Mouse (Mus musculus): ENCODE data around the gene Dll1. TPM values are rescaled to one million over a fixed set of nuclear protein-coding genes. Genes with fewer than 3 reads are reported as not detected.

Gene Dll1
- polyA plus RNA-seq, 1 experiment from 2014 or later, result 18.5 TPM

DNA sequence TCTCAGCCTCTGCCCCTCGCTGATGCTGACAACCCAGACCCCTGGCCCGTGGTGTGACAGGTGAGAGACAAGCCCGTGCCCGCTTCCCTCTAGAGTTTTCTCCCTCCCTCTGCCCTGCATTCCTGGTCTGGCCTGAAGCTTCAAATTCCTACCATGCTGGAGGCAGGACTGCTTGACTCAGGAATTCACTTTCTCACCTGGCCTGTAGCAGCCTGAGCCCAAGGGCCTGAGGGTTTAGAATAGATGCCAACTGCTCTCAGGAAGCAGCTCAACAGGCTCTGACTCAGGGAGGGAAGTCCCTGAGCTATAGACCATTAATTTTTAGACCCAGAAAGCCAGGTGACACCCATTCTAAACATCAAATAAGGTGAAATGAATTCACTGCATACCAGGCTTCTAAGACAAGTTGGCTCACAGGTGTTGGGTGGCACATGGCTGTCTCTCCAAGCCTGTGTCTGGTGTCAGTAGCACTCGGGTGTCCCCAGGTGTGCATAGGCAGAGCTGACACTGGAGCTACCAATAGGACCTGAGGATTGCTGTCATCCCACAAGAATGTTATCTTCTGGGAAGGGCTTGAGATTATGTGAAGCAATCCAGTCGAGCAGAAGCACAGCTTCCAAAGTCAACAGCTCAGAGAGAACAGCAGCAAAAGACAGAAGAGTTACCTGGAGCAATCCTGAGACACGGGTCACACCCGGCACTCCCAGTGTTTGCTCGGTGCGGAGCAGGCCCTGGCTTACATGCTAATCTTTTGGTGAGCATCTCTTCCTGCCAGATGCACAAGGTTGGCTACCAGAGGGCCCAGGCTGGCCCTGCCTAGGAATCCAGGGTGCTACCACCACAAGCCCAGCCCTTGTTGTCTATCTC is 50.5 kb downstream of the Dll1 start:
- 66% methylated on average over 10 of the region's 10 CpGs for WGBS
- peak; percentile 46; the same call in 1 of the 2 replicates for ATAC-seq
- no peak for TF ChIP-seq CTCF (IDR thresholded peaks at IDR 0.05; ENCODE audit: low read depth)
- H3K9ac ChIP-seq (ENCODE audit: low read depth, low read length), result no peak overlapping the region
- H3K9me3 ChIP-seq (ENCODE audit: control insufficient read depth), result no peaks in the 10 kb centered on the region
- H3K27me3 ChIP-seq (replicated peaks; ENCODE audit: control insufficient read depth, insufficient read depth, low read length), result no peaks in the 10 kb centered on the region
- H3K27ac ChIP-seq (ENCODE audit: low read depth, low read length), result no peak overlapping the region
- no peak overlapping the region for H3K4me3 ChIP-seq (ENCODE audit: low read depth, low read length)
- peaks cover 4% of the 10 kb centered on the region; the same call in 1 of the 2 replicates for H3K4me1 ChIP-seq (replicated peaks; ENCODE audit: control insufficient read depth, insufficient read depth, low read length)
- H3K36me3 ChIP-seq (ENCODE audit: control insufficient read depth, insufficient read depth), result no peaks in the 10 kb centered on the region
- no peak overlapping the region for H3K4me2 ChIP-seq (replicated peaks; ENCODE audit: low read depth)

DNA sequence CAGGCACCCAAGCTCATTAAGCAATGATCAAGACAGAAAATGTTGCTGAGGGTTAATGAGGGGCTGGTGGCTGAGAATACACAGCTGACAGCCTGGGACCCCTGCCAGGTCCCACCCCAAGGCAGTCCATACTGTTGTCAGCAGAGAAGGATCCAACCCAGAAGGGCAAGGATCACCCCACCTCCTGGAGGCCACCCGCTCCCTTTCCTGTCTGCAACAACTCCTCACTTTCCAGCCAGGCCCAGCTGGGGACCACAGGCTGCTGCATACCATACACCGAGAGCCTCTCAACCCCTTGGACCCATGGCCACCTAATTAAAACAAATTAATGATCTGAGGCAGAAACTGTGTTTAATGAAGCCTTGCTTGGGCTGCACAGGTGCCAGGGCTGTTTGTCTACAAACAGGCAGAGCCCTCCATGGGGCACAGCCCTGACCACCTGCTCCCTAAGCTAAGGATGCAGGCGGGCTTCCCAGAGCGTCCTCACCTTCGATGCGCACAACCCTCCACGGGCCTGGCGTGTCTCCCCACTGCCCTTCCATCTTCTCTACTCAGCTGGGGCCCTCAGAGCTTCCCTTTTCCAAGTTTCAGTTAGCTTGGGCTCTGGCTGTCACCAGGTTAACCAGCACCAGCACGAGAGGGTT is 53.4 kb downstream of the Dll1 start:
- H3K4me2 ChIP-seq (replicated peaks; ENCODE audit: low read depth), result no peak overlapping the region
- H3K4me3 ChIP-seq (ENCODE audit: low read depth, low read length), result no peak overlapping the region
- WGBS, result 69% methylated on average over 9 of the region's 9 CpGs
- no peaks in the 10 kb centered on the region for H3K36me3 ChIP-seq (ENCODE audit: control insufficient read depth, insufficient read depth)
- ATAC-seq, result no peak
- H3K4me1 ChIP-seq (replicated peaks; ENCODE audit: control insufficient read depth, insufficient read depth, low read length), result peaks cover 4% of the 10 kb centered on the region; the same call in 1 of the 2 replicates
- no peak overlapping the region for H3K27ac ChIP-seq (ENCODE audit: low read depth, low read length)
- H3K9ac ChIP-seq (ENCODE audit: low read depth, low read length), result no peak overlapping the region
- H3K9me3 ChIP-seq (ENCODE audit: control insufficient read depth), result no peaks in the 10 kb centered on the region
- no peaks in the 10 kb centered on the region for H3K27me3 ChIP-seq (replicated peaks; ENCODE audit: control insufficient read depth, insufficient read depth, low read length)
- peak; percentile 8; the same call in 1 of the 2 replicates for TF ChIP-seq CTCF (IDR thresholded peaks at IDR 0.05; ENCODE audit: low read depth)

Other genes starting within 250 kb of the Dll1 start
- 11.5 and 13.6 TPM in 2 replicates for gene Fam120b, start 19.3 kb upstream of the Dll1 start, polyA plus RNA-seq (2015; fragmentation: Nextera tagmentation; extraction: Ambion mirVana)
- gene Psmb1, start 122.9 kb upstream of the Dll1 start, polyA plus RNA-seq (2015; fragmentation: Nextera tagmentation; extraction: Ambion mirVana), result 233 and 246 TPM in 2 replicates
- 21.7 and 22.4 TPM in 2 replicates for gene Tbp, start 123.0 kb upstream of the Dll1 start, polyA plus RNA-seq (2015; fragmentation: Nextera tagmentation; extraction: Ambion mirVana)
- gene Pdcd2, start 150.4 kb upstream of the Dll1 start, polyA plus RNA-seq (2015; fragmentation: Nextera tagmentation; extraction: Ambion mirVana), result 42.7 and 46.2 TPM in 2 replicates
- 1.5 and 1.8 TPM in 2 replicates for gene Prdm9, start 187.5 kb upstream of the Dll1 start, polyA plus RNA-seq (2015; fragmentation: Nextera tagmentation; extraction: Ambion mirVana)